Mouse (Mus musculus): ENCODE measurements at regions not wholly inside any gene's neighbourhood (a gene's known extent, or its start where the extent isn't known, plus 50 kb on each side); places are given as distances from the start of the nearest gene placed in this dataset.

- no peak for TF ChIP-seq MYOG (IDR thresholded peaks at IDR 0.05; ENCODE audit: control insufficient read depth in 1 of 3, insufficient read depth in 1 of 3, insufficient read length in 2 of 3, low read depth in 2 of 3)
- TF ChIP-seq REST (IDR thresholded peaks at IDR 0.05; ENCODE audit: insufficient read depth, insufficient read length), result no peak
- no peak for TF ChIP-seq MAX (IDR thresholded peaks at IDR 0.05; ENCODE audit: low read depth)
- TF ChIP-seq TCF3 (IDR thresholded peaks at IDR 0.05; ENCODE audit: insufficient read length, low read depth), result no peak
- no peak for TF ChIP-seq CEBPB (IDR thresholded peaks at IDR 0.05; ENCODE audit: insufficient read depth, poor library complexity, severe bottlenecking)
- no peak for TF ChIP-seq TCF12 (IDR thresholded peaks at IDR 0.05; ENCODE audit: insufficient read depth, poor library complexity, severe bottlenecking)
- no peak for TF ChIP-seq POLR2A (IDR thresholded peaks at IDR 0.05; ENCODE audit: insufficient read length, low read depth)
- no peak for TF ChIP-seq MYOD1 (IDR thresholded peaks at IDR 0.05; ENCODE audit: control insufficient read depth in 1 of 3, insufficient read length in 2 of 3, low read depth in 2 of 3)
- no peak for TF ChIP-seq POLR2AphosphoS2 (IDR thresholded peaks at IDR 0.05; ENCODE audit: insufficient read length, low read depth)
- no peak for TF ChIP-seq USF1 (IDR thresholded peaks at IDR 0.05; ENCODE audit: low read depth)
- TF ChIP-seq E2F4 (IDR thresholded peaks at IDR 0.05; ENCODE audit: insufficient read depth), result no peak
- TF ChIP-seq SRF (IDR thresholded peaks at IDR 0.05; ENCODE audit: control insufficient read depth, insufficient read length, low read depth), result no peak
- no peak overlapping the region for H3ac ChIP-seq (ENCODE audit: control insufficient read depth, insufficient read length)
- no peak overlapping the region for H3K4me3 ChIP-seq
- no peaks in the 10 kb centered on the region for H3K36me3 ChIP-seq (ENCODE audit: control insufficient read depth, insufficient read depth)
- no peaks in the 10 kb centered on the region for H3K79me2 ChIP-seq (ENCODE audit: control insufficient read depth, insufficient read depth)
- no peaks in the 10 kb centered on the region for H3K27me3 ChIP-seq (ENCODE audit: control insufficient read depth, insufficient read depth, insufficient read length)
- no peak overlapping the region for H3K4me2 ChIP-seq (ENCODE audit: low read depth)
Observed at GRCm38 (mm10) chr13:111960036-111960435, 151.2 kb upstream of the Map3k1 start.

DNA sequence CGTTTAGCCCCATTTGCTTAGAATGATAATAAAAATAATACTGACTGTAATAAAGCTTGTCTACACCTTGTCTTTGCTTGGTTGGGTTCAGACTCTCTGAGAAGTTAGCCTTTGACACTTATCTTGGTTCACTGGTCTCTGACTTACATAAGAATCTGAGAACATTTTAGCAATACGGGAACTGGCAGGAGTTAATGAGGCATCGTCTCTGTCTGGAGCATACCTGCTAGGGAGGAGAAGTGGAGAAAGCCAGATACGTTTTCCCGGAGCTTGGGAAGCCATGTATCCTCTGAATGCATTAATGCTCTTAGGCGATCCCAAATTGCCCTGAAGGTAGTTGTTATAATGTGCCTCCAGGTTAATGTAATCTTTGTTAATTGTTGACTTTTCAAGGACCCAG is 152.6 kb upstream of the Map3k1 start:
- TF ChIP-seq REST (IDR thresholded peaks at IDR 0.05; ENCODE audit: insufficient read depth, insufficient read length) (no peak), USF1 (IDR thresholded peaks at IDR 0.05; ENCODE audit: low read depth) (no peak), CEBPB (IDR thresholded peaks at IDR 0.05; ENCODE audit: insufficient read depth, poor library complexity, severe bottlenecking) (no peak), MAX (IDR thresholded peaks at IDR 0.05; ENCODE audit: low read depth) (no peak), MYOD1 (IDR thresholded peaks at IDR 0.05; ENCODE audit: control insufficient read depth in 1 of 3, insufficient read length in 2 of 3, low read depth in 2 of 3) (no peak), POLR2A (IDR thresholded peaks at IDR 0.05; ENCODE audit: insufficient read length, low read depth) (no peak), SRF (IDR thresholded peaks at IDR 0.05; ENCODE audit: control insufficient read depth, insufficient read length, low read depth) (no peak), TCF12 (IDR thresholded peaks at IDR 0.05; ENCODE audit: insufficient read depth, poor library complexity, severe bottlenecking) (no peak), E2F4 (IDR thresholded peaks at IDR 0.05; ENCODE audit: insufficient read depth) (no peak), POLR2AphosphoS2 (IDR thresholded peaks at IDR 0.05; ENCODE audit: insufficient read length, low read depth) (no peak), MYOG (IDR thresholded peaks at IDR 0.05; ENCODE audit: control insufficient read depth in 1 of 3, insufficient read depth in 1 of 3, insufficient read length in 2 of 3, low read depth in 2 of 3) (no peak)
- H3ac ChIP-seq (ENCODE audit: control insufficient read depth, insufficient read length), result no peak overlapping the region
- no peak overlapping the region for H3K4me3 ChIP-seq
- no peaks in the 10 kb centered on the region for H3K79me2 ChIP-seq (ENCODE audit: control insufficient read depth, insufficient read depth)
- no peaks in the 10 kb centered on the region for H3K27me3 ChIP-seq (ENCODE audit: control insufficient read depth, insufficient read depth, insufficient read length)
- no peaks in the 10 kb centered on the region for H3K36me3 ChIP-seq (ENCODE audit: control insufficient read depth, insufficient read depth)
- no peak overlapping the region for H3K4me2 ChIP-seq (ENCODE audit: low read depth)

DNA sequence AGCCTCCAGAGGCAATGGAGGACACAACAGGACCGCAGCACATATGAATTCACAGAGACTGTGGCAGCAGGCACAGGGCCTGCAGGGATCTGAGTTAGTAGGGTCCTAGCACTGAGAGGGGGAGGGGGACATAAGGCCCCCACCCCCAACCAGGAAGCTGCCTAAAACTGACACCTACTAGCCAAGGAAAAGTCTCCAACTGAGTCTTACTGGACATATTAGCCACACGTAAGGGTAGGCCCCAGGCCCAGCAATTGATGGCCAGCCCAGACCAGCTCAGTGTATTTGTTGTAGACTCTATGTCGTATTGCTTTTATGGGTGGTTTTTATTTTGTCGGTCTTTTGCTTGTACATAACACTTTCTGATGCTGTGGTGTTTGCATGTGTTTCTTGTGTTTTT is 153.4 kb upstream of the Map3k1 start:
- Histone ChIP-seq H3K4me2 (ENCODE audit: low read depth) (no peak overlapping the region), H3K79me2 (ENCODE audit: control insufficient read depth, insufficient read depth) (no peaks in the 10 kb centered on the region), H3K27me3 (ENCODE audit: control insufficient read depth, insufficient read depth, insufficient read length) (no peaks in the 10 kb centered on the region), H3K4me3 (no peak overlapping the region), H3ac (ENCODE audit: control insufficient read depth, insufficient read length) (no peak overlapping the region), H3K36me3 (ENCODE audit: control insufficient read depth, insufficient read depth) (no peaks in the 10 kb centered on the region)
- no peak for TF ChIP-seq MYOD1 (IDR thresholded peaks at IDR 0.05; ENCODE audit: control insufficient read depth in 1 of 3, insufficient read length in 2 of 3, low read depth in 2 of 3)
- TF ChIP-seq TCF3 (IDR thresholded peaks at IDR 0.05; ENCODE audit: insufficient read length, low read depth), result no peak
- TF ChIP-seq SRF (IDR thresholded peaks at IDR 0.05; ENCODE audit: control insufficient read depth, insufficient read length, low read depth), result no peak
- no peak for TF ChIP-seq MYOG (IDR thresholded peaks at IDR 0.05; ENCODE audit: control insufficient read depth in 1 of 3, insufficient read depth in 1 of 3, insufficient read length in 2 of 3, low read depth in 2 of 3)
- TF ChIP-seq POLR2A (IDR thresholded peaks at IDR 0.05; ENCODE audit: insufficient read length, low read depth), result no peak
- no peak for TF ChIP-seq MAX (IDR thresholded peaks at IDR 0.05; ENCODE audit: low read depth)
- TF ChIP-seq REST (IDR thresholded peaks at IDR 0.05; ENCODE audit: insufficient read depth, insufficient read length), result no peak
- TF ChIP-seq POLR2AphosphoS2 (IDR thresholded peaks at IDR 0.05; ENCODE audit: insufficient read length, low read depth), result no peak
- TF ChIP-seq TCF12 (IDR thresholded peaks at IDR 0.05; ENCODE audit: insufficient read depth, poor library complexity, severe bottlenecking), result no peak
- no peak for TF ChIP-seq USF1 (IDR thresholded peaks at IDR 0.05; ENCODE audit: low read depth)
- TF ChIP-seq CEBPB (IDR thresholded peaks at IDR 0.05; ENCODE audit: insufficient read depth, poor library complexity, severe bottlenecking), result no peak
- no peak for TF ChIP-seq E2F4 (IDR thresholded peaks at IDR 0.05; ENCODE audit: insufficient read depth)

GRCm38 (mm10) chr13:111966113-111966512 is 157.3 kb upstream of the Map3k1 start:
- Histone ChIP-seq H3ac (ENCODE audit: control insufficient read depth, insufficient read length) (no peak overlapping the region), H3K4me3 (no peak overlapping the region), H3K27me3 (ENCODE audit: control insufficient read depth, insufficient read depth, insufficient read length) (no peaks in the 10 kb centered on the region), H3K36me3 (ENCODE audit: control insufficient read depth, insufficient read depth) (no peaks in the 10 kb centered on the region), H3K79me2 (ENCODE audit: control insufficient read depth, insufficient read depth) (no peaks in the 10 kb centered on the region), H3K4me2 (ENCODE audit: low read depth) (no peak overlapping the region)
- TF ChIP-seq MYOG (IDR thresholded peaks at IDR 0.05; ENCODE audit: control insufficient read depth in 1 of 3, insufficient read depth in 1 of 3, insufficient read length in 2 of 3, low read depth in 2 of 3) (no peak), TCF12 (IDR thresholded peaks at IDR 0.05; ENCODE audit: insufficient read depth, poor library complexity, severe bottlenecking) (no peak), CEBPB (IDR thresholded peaks at IDR 0.05; ENCODE audit: insufficient read depth, poor library complexity, severe bottlenecking) (no peak), SRF (IDR thresholded peaks at IDR 0.05; ENCODE audit: control insufficient read depth, insufficient read length, low read depth) (no peak)

- no peak overlapping the region for H3K4me3 ChIP-seq
- H3ac ChIP-seq (ENCODE audit: control insufficient read depth, insufficient read length), result no peak overlapping the region
- H3K27me3 ChIP-seq (ENCODE audit: control insufficient read depth, insufficient read depth, insufficient read length), result no peaks in the 10 kb centered on the region
- TF ChIP-seq CEBPB (IDR thresholded peaks at IDR 0.05; ENCODE audit: insufficient read depth, poor library complexity, severe bottlenecking), result no peak
- no peak for TF ChIP-seq MAX (IDR thresholded peaks at IDR 0.05; ENCODE audit: low read depth)
- TF ChIP-seq E2F4 (IDR thresholded peaks at IDR 0.05; ENCODE audit: insufficient read depth), result no peak
- no peak for TF ChIP-seq TCF3 (IDR thresholded peaks at IDR 0.05; ENCODE audit: insufficient read length, low read depth)
- no peak for TF ChIP-seq TCF12 (IDR thresholded peaks at IDR 0.05; ENCODE audit: insufficient read depth, poor library complexity, severe bottlenecking)
- no peaks in the 10 kb centered on the region for H3K36me3 ChIP-seq (ENCODE audit: control insufficient read depth, insufficient read depth)
- no peak overlapping the region for H3K4me2 ChIP-seq (ENCODE audit: low read depth)
- H3K79me2 ChIP-seq (ENCODE audit: control insufficient read depth, insufficient read depth), result no peaks in the 10 kb centered on the region
Observed at GRCm38 (mm10) chr13:111966627-111967026, 157.8 kb upstream of the Map3k1 start.

Data from myocyte (in vitro differentiated cells).